Mouse (Mus musculus): ENCODE measurements at regions not wholly inside any gene's neighbourhood (a gene's known extent, or its start where the extent isn't known, plus 50 kb on each side); places are given as distances from the start of the nearest gene placed in this dataset.
A peak's percentile ranks its signal among the peaks of the same experiment; 100 is the strongest.

DNA sequence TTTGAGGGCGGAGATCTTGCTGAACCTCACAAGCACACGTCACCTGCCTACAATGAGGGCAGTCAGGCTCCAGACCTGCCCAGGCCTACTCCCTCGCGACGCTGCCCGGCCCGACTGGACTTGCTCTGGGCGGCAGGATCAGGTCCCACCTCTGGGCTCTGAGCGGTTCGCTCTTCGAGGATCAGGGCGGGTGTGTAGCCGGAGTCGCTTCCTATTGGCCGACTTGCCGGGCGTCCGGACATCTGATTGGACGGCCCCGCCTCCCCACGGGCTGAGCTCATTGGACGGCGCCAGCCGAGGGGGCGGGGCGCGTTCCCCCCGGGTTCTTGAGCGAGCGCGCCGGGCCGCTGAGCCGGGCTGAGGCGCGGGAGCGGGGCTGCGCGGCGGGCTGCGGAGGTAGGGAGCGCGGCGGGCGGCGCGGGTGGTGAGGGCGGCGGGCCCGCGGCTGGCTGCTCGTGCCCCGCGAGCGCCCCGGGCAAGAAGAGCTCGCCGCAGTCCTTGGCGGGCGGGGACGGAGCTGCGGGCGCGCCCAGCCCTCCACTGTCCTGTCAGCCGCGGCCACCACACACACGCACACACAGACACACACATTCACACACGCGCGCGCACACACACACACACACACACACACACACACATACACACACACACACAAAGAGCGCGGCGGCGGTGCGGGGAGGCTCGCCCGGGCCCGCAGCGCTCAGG, 141.5 kb downstream of the Ogfrl1 start:
- WGBS = under 1% methylated on average over 55 of the region's 80 CpGs
- Histone ChIP-seq H3K9ac (replicated peaks; ENCODE audit: low read depth, low read length) (peak overlapping the region; percentile 64), H3K4me2 (replicated peaks; ENCODE audit: low read depth, low read length) (peak overlapping the region; percentile 66), H3K27me3 (ENCODE audit: control insufficient read depth, insufficient read depth, low read length) (no peaks in the 10 kb centered on the region), H3K4me1 (ENCODE audit: control insufficient read depth, insufficient read depth, low read length) (no peaks in the 10 kb centered on the region), H3K36me3 (ENCODE audit: control insufficient read depth, insufficient read depth, low read length) (no peaks in the 10 kb centered on the region), H3K4me3 (ENCODE audit: low read depth, low read length) (peak overlapping the region; percentile 68), H3K27ac (ENCODE audit: low read length) (peak overlapping the region; percentile 92), H3K9me3 (ENCODE audit: control insufficient read depth, low read depth, low read length) (no peaks in the 10 kb centered on the region; the same call in 1 of the 2 replicates)
- ATAC-seq (ENCODE audit: insufficient number of reproducible peaks, insufficient read depth, low FRiP score, low read depth) = peak; percentile 99

DNA sequence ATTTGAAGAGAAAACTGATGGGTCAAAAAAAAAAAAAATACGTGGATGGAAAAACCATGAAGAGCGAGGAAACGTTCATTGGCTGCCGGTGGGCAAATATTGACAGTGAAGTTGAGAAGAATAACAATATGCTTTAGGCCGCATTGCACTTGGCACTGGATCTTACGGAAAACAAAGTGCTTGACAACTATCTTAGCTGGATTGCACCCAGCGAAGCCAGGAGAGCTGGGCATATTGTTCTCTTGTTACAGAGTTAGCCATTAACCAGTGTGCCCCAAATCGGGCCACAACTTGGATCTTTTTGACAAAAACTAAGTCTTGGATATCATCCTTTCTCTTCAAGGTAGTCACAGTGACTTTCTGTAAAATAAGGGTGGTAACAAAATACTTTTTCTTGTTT, 143.3 kb downstream of the Ogfrl1 start:
- WGBS = 74% methylated on average over 8 of the region's 8 CpGs

DNA sequence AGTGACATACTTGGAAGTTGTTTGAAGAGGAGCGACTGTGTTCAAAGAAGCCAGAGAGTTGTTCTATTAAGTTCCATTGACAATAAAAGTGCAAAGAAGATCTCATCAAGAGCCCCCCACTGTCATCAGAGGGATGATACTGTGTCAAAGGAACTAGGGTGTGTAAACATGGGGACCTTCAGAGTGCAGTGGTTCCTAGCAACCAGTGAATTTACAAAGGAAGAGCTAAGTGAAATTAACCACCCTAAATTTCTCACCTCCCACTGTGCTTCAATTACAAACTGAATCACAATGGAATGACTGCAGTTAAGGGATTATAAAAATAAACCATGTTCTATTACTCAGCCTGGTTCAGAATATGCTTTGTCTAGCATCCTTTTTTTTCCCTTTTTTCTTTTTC, 129.5 kb upstream of the 4933415F23Rik start:
- Histone ChIP-seq H3K27ac (ENCODE audit: low read length) (no peak overlapping the region), H3K36me3 (ENCODE audit: control insufficient read depth, insufficient read depth, low read length) (no peaks in the 10 kb centered on the region), H3K9ac (replicated peaks; ENCODE audit: low read depth, low read length) (no peak overlapping the region), H3K4me1 (ENCODE audit: control insufficient read depth, insufficient read depth, low read length) (no peaks in the 10 kb centered on the region), H3K4me3 (ENCODE audit: low read depth, low read length) (no peak overlapping the region), H3K4me2 (replicated peaks; ENCODE audit: low read depth, low read length) (no peak overlapping the region), H3K27me3 (ENCODE audit: control insufficient read depth, insufficient read depth, low read length) (no peaks in the 10 kb centered on the region), H3K9me3 (ENCODE audit: control insufficient read depth, low read depth, low read length) (no peaks in the 10 kb centered on the region)
- 30% methylated on average over 1 of the region's 1 CpGs for WGBS
- no peak for ATAC-seq (ENCODE audit: insufficient number of reproducible peaks, insufficient read depth, low FRiP score, low read depth)

More for the DNA sequence above, 143.3 kb downstream of the Ogfrl1 start:
- no peak overlapping the region for H3K9ac ChIP-seq (replicated peaks; ENCODE audit: low read depth, low read length)
- H3K27me3 ChIP-seq (ENCODE audit: control insufficient read depth, insufficient read depth, low read length) = no peaks in the 10 kb centered on the region
- H3K4me1 ChIP-seq (ENCODE audit: control insufficient read depth, insufficient read depth, low read length) = no peaks in the 10 kb centered on the region
- H3K27ac ChIP-seq (ENCODE audit: low read length) = no peak overlapping the region
- H3K4me3 ChIP-seq (ENCODE audit: low read depth, low read length) = no peak overlapping the region
- no peaks in the 10 kb centered on the region for H3K36me3 ChIP-seq (ENCODE audit: control insufficient read depth, insufficient read depth, low read length)
- no peak overlapping the region for H3K4me2 ChIP-seq (replicated peaks; ENCODE audit: low read depth, low read length)
- ATAC-seq (ENCODE audit: insufficient number of reproducible peaks, insufficient read depth, low FRiP score, low read depth) = no peak
- H3K9me3 ChIP-seq (ENCODE audit: control insufficient read depth, low read depth, low read length) = no peaks in the 10 kb centered on the region; the same call in 1 of the 2 replicates

DNA sequence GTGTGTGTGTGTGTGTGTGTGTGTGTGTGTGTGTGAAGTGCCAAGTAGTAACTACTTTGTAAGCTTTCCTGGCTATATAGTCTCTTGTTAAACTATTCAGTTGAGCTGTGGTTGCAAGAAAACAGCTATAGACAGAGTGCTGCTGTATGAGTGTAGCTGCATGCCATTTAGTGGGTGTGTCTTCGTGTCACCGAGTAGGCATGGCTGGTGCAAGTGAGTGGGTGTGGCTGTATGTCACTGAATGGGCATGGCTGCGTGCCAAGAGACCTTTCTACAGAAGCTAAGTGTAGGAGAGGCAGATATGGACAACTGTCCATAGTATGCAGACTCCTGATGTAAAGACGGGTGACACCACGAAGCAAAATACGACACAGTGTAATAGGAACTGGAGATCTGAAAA, 126.4 kb upstream of the 4933415F23Rik start:
- no peak overlapping the region for H3K4me3 ChIP-seq (ENCODE audit: low read depth, low read length)
- H3K36me3 ChIP-seq (ENCODE audit: control insufficient read depth, insufficient read depth, low read length) = no peaks in the 10 kb centered on the region
- no peak overlapping the region for H3K27ac ChIP-seq (ENCODE audit: low read length)
- H3K4me1 ChIP-seq (ENCODE audit: control insufficient read depth, insufficient read depth, low read length) = no peaks in the 10 kb centered on the region
- H3K9me3 ChIP-seq (ENCODE audit: control insufficient read depth, low read depth, low read length) = no peaks in the 10 kb centered on the region
- 79% methylated on average over 6 of the region's 6 CpGs for WGBS
- no peaks in the 10 kb centered on the region for H3K27me3 ChIP-seq (ENCODE audit: control insufficient read depth, insufficient read depth, low read length)
- H3K4me2 ChIP-seq (replicated peaks; ENCODE audit: low read depth, low read length) = no peak overlapping the region
- no peak overlapping the region for H3K9ac ChIP-seq (replicated peaks; ENCODE audit: low read depth, low read length)
- ATAC-seq (ENCODE audit: insufficient number of reproducible peaks, insufficient read depth, low FRiP score, low read depth) = peak; percentile 67; the same call in 1 of the 2 replicates

DNA sequence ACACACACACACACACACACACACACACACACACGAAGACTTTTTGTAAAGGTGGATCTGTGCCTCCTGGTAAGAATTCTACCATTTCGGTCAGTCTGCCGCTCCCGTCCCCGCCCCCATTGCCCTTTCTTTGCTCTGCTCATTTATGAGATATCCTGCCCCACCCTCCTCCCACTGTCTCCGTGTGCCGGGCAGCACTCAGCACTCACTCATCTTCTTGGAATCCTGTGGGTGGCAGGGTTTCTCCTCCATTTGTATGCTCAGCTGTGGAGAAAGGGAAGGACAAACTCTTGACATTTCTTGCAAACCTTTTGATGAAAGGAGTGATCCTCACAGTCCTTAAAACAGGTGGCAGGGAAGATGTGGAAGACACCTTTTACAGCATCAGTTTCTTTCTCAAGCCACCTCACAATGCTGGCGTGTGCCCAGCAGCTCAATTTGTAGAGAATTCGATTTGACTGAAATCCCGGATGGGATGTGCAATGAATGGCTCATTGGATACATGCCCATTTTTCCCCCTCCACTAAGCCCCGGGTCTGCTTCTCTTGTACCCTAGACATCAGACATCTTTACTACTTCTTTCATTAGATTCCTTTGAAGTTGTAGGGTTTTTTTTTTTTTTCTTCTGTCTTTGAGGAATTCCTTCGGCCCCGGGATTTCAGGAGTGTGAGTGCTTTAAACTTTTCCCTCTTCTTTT, 112.6 kb upstream of the 4933415F23Rik start:
- H3K9ac ChIP-seq (replicated peaks; ENCODE audit: low read depth, low read length) = no peak overlapping the region
- no peaks in the 10 kb centered on the region for H3K4me1 ChIP-seq (ENCODE audit: control insufficient read depth, insufficient read depth, low read length)
- no peaks in the 10 kb centered on the region for H3K27me3 ChIP-seq (ENCODE audit: control insufficient read depth, insufficient read depth, low read length)
- H3K4me3 ChIP-seq (ENCODE audit: low read depth, low read length) = no peak overlapping the region
- no peak overlapping the region for H3K27ac ChIP-seq (ENCODE audit: low read length)
- no peak for ATAC-seq (ENCODE audit: insufficient number of reproducible peaks, insufficient read depth, low FRiP score, low read depth)
- H3K36me3 ChIP-seq (ENCODE audit: control insufficient read depth, insufficient read depth, low read length) = no peaks in the 10 kb centered on the region
- WGBS = 66% methylated on average over 13 of the region's 13 CpGs
- no peak overlapping the region for H3K4me2 ChIP-seq (replicated peaks; ENCODE audit: low read depth, low read length)
- no peaks in the 10 kb centered on the region for H3K9me3 ChIP-seq (ENCODE audit: control insufficient read depth, low read depth, low read length)

DNA sequence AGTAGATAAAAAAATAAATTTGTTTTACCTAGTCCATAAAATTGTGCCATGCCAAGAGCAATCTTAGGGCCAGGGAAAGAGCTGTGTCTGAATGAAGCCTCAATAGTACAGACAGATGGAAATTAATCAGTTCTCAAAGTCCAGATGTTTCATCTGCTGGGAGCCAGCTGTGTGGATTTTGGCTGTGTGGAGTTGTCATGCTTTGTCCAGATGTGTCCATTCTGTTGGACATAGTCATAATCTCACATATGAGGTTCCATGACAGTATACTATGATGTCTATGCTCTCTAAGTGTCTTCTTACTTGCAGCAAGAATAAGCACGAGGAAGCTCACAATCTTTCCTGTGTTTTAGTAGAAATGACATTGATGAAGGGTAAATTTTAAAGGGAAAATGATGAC, 105.8 kb upstream of the 4933415F23Rik start:
- H3K9ac ChIP-seq (replicated peaks; ENCODE audit: low read depth, low read length) = no peak overlapping the region
- H3K9me3 ChIP-seq (ENCODE audit: control insufficient read depth, low read depth, low read length) = no peaks in the 10 kb centered on the region
- H3K27ac ChIP-seq (ENCODE audit: low read length) = no peak overlapping the region
- no peaks in the 10 kb centered on the region for H3K36me3 ChIP-seq (ENCODE audit: control insufficient read depth, insufficient read depth, low read length)
- ATAC-seq (ENCODE audit: insufficient number of reproducible peaks, insufficient read depth, low FRiP score, low read depth) = no peak
- 72% methylated on average over 1 of the region's 1 CpGs for WGBS
- no peak overlapping the region for H3K4me2 ChIP-seq (replicated peaks; ENCODE audit: low read depth, low read length)
- no peaks in the 10 kb centered on the region for H3K27me3 ChIP-seq (ENCODE audit: control insufficient read depth, insufficient read depth, low read length)
- H3K4me1 ChIP-seq (ENCODE audit: control insufficient read depth, insufficient read depth, low read length) = no peaks in the 10 kb centered on the region
- no peak overlapping the region for H3K4me3 ChIP-seq (ENCODE audit: low read depth, low read length)

DNA sequence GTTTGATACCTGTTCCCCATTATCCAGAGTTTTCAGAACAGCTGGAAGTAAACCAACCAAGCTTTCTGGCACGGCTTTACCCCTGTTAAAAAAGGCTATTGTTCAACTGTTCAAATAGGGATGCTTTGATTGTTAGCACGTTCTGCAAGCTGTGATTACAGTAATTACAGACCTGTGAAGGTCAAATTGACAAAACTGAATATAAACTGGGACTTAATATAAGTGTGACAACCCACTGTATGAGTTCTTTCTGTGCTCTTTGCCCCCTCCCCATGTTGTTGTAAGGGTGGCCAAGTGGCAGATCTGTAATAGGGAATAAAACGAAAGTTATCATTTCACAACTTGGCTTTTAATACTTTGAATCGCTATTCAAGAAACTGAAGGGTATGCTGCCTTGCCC, 105.0 kb upstream of the 4933415F23Rik start:
- no peak overlapping the region for H3K4me3 ChIP-seq (ENCODE audit: low read depth, low read length)
- no peak for ATAC-seq (ENCODE audit: insufficient number of reproducible peaks, insufficient read depth, low FRiP score, low read depth)
- no peaks in the 10 kb centered on the region for H3K36me3 ChIP-seq (ENCODE audit: control insufficient read depth, insufficient read depth, low read length)
- no peak overlapping the region for H3K27ac ChIP-seq (ENCODE audit: low read length)
- H3K9me3 ChIP-seq (ENCODE audit: control insufficient read depth, low read depth, low read length) = no peaks in the 10 kb centered on the region
- no peak overlapping the region for H3K4me2 ChIP-seq (replicated peaks; ENCODE audit: low read depth, low read length)
- no peaks in the 10 kb centered on the region for H3K4me1 ChIP-seq (ENCODE audit: control insufficient read depth, insufficient read depth, low read length)
- no peaks in the 10 kb centered on the region for H3K27me3 ChIP-seq (ENCODE audit: control insufficient read depth, insufficient read depth, low read length)
- H3K9ac ChIP-seq (replicated peaks; ENCODE audit: low read depth, low read length) = no peak overlapping the region
- WGBS = 64% methylated on average over 4 of the region's 4 CpGs

DNA sequence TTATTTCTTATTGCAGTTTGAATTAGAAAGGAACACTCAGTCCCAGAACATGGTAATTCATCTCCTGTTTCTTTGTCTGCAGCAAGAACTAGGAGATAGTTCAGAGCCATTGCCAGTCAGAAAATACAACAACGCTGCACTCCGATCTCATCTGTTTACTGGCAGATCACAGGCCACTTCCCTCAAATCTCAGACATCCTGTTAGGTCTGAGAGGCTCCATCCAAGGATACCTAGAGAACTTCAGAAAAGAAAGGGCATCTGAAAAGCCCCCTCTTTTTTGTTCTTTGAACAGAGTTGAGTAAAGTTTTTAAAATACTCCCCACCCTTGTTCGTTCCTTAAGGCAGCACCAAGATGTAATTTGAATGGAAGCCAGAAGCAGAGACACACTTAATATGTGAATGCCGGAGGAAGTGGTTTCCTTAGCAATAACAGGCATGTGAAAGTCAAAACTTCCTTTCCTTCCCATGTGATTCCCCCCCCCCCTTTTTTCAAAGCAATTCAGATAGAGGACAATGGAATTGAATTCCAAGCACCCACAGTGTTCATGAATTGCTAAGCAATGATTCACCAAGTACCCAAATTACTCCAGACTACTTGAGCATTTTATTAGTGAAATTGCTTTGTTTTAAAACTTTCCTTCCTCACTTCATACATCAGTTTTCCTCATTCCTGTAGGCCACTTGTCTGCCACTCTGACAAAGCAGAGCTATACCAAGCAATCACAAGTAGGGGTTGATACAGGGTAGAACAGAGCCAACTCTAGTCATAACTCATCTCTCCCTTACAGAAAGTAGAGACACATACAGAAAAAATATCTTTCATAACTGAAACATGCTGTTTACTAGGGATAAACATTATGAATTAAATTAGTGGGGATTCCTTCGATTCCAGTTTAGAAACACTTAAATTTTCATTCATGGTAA, 100.7 kb upstream of the 4933415F23Rik start:
- Histone ChIP-seq H3K27ac (ENCODE audit: low read length) (no peak overlapping the region), H3K4me2 (replicated peaks; ENCODE audit: low read depth, low read length) (no peak overlapping the region), H3K4me3 (ENCODE audit: low read depth, low read length) (no peak overlapping the region), H3K27me3 (ENCODE audit: control insufficient read depth, insufficient read depth, low read length) (no peaks in the 10 kb centered on the region), H3K4me1 (ENCODE audit: control insufficient read depth, insufficient read depth, low read length) (no peaks in the 10 kb centered on the region), H3K9me3 (ENCODE audit: control insufficient read depth, low read depth, low read length) (no peaks in the 10 kb centered on the region), H3K36me3 (ENCODE audit: control insufficient read depth, insufficient read depth, low read length) (no peaks in the 10 kb centered on the region), H3K9ac (replicated peaks; ENCODE audit: low read depth, low read length) (no peak overlapping the region)
- 45% methylated on average over 5 of the region's 5 CpGs for WGBS
- ATAC-seq (ENCODE audit: insufficient number of reproducible peaks, insufficient read depth, low FRiP score, low read depth) = no peak

Measured in stomach, embryonic 14.5 days (tissue).